In the genomic region with DNA sequence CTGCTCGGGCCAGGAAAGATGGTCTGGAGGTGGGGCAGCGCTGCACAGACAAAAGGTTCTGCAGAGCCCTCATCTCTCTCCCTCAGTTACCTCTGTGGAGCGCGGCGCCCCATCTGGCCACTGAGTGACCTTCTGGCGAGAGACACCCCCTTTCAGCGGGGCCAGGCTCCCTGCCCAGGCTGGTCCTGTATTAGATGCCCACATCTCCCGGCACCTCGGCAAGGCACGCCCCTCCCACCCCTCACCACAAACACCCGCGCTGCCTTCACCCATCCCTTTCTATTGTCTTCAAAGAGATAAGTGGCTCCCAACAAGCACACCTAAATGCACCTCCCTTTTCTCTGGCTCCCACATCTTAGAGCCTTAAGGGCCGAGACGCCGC, we compare ENCODE assay signal across 9 mouse cellular contexts.
DNase-seq lines count a peak whose midpoint lies in the region; ATAC-seq lines count a peak whose summit lies in the region.
"Had no signal": no experiment of that assay in that cellular context is flagged by ENCODE, and none has a peak within 500 bp of the region (broad histone marks: within the 10 kb centered on the region; RNA-seq: fewer than 3 reads in every experiment).

No protein-coding gene starts in this region.

- H3K27ac ChIP-seq in kidney, embryonic 16.5 days (ENCODE audit: low read length) = no peak overlapping the region
- no peak overlapping the region for H3K27ac ChIP-seq in forebrain, embryonic 11.5 days (ENCODE audit: low read depth, low read length)
- no peak overlapping the region for H3K27ac ChIP-seq in limb, embryonic 15.5 days
- no peak overlapping the region for H3K27ac ChIP-seq in stomach, embryonic 14.5 days (ENCODE audit: low read length)

- no peaks in the 10 kb centered on the region for H3K36me3 ChIP-seq in kidney, embryonic 16.5 days (ENCODE audit: insufficient read depth, low read length)
- H3K36me3 ChIP-seq in forebrain, embryonic 11.5 days (ENCODE audit: control insufficient read depth, insufficient read depth, low read length) = no peaks in the 10 kb centered on the region
- H3K36me3 ChIP-seq in limb, embryonic 15.5 days = no peaks in the 10 kb centered on the region
- no peaks in the 10 kb centered on the region for H3K36me3 ChIP-seq in stomach, embryonic 14.5 days (ENCODE audit: control insufficient read depth, insufficient read depth, low read length)

- H3K4me3 ChIP-seq in kidney, embryonic 16.5 days (ENCODE audit: low read length) = peak overlapping the region; percentile 58
- peak overlapping the region; percentile 50 for H3K4me3 ChIP-seq in forebrain, embryonic 11.5 days (ENCODE audit: low read depth, low read length)
- peak overlapping the region; percentile 49 for H3K4me3 ChIP-seq in limb, embryonic 15.5 days
- H3K4me3 ChIP-seq in stomach, embryonic 14.5 days (ENCODE audit: low read depth, low read length) = peak overlapping the region; percentile 44

- 4% methylated on average over 14 of the region's 15 CpGs for WGBS in kidney, embryonic 16.5 days
- 3% methylated on average over 15 of the region's 15 CpGs for WGBS in forebrain, embryonic 11.5 days
- WGBS in limb, embryonic 15.5 days = 2% methylated on average over 15 of the region's 15 CpGs
- WGBS in stomach, embryonic 14.5 days = 4% methylated on average over 15 of the region's 15 CpGs

- no peaks in the 10 kb centered on the region for H3K9me3 ChIP-seq in kidney, embryonic 16.5 days (ENCODE audit: low read length)
- no peaks in the 10 kb centered on the region for H3K9me3 ChIP-seq in forebrain, embryonic 11.5 days (ENCODE audit: control insufficient read depth, low read length)
- H3K9me3 ChIP-seq in limb, embryonic 15.5 days = no peaks in the 10 kb centered on the region
- no peaks in the 10 kb centered on the region for H3K9me3 ChIP-seq in stomach, embryonic 14.5 days (ENCODE audit: control insufficient read depth, low read depth, low read length)

- H3K4me1 ChIP-seq in kidney, embryonic 16.5 days (ENCODE audit: insufficient read depth, low read length) = peaks cover 16% of the 10 kb centered on the region; the same call in 1 of the 2 replicates
- H3K4me1 ChIP-seq in forebrain, embryonic 11.5 days (replicated peaks; ENCODE audit: control insufficient read depth, insufficient read depth, low read length) = 0 out of 2 replicates have a peak, but pooled peaks cover 3% of the 10 kb centered on the region
- peaks cover 17% of the 10 kb centered on the region for H3K4me1 ChIP-seq in limb, embryonic 15.5 days
- 0 out of 2 replicates have a peak, but pooled peaks cover 6% of the 10 kb centered on the region for H3K4me1 ChIP-seq in stomach, embryonic 14.5 days (ENCODE audit: control insufficient read depth, insufficient read depth, low read length)

- H3K9ac ChIP-seq in kidney, embryonic 16.5 days (replicated peaks; ENCODE audit: low read length) = peak overlapping the region; percentile 61; the same call in 1 of the 2 replicates
- peak overlapping the region; percentile 60 for H3K9ac ChIP-seq in forebrain, embryonic 11.5 days (ENCODE audit: low read length)
- H3K9ac ChIP-seq in limb, embryonic 15.5 days = peak overlapping the region; percentile 42; the same call in 1 of the 2 replicates
- no peak overlapping the region for H3K9ac ChIP-seq in stomach, embryonic 14.5 days (replicated peaks; ENCODE audit: low read depth, low read length)

- DNase-seq in kidney, adult 8-10 months = no peak
- DNase-seq in cerebellum, adult 11 months = peak; percentile 83
- DNase-seq in forebrain, embryonic 11.5 days (ENCODE audit: low spot score) = peak; percentile 72
- no peak for DNase-seq in adrenal gland, adult 18-20 months (ENCODE audit: low spot score in 2 of 2)

- peak overlapping the region; percentile 93 for H3K4me2 ChIP-seq in kidney, embryonic 16.5 days (replicated peaks; ENCODE audit: low read depth, low read length)
- peak overlapping the region; percentile 85 for H3K4me2 ChIP-seq in forebrain, embryonic 11.5 days (ENCODE audit: low read depth, low read length, severe bottlenecking)
- H3K4me2 ChIP-seq in limb, embryonic 15.5 days = peak overlapping the region; percentile 90
- H3K4me2 ChIP-seq in stomach, embryonic 14.5 days (replicated peaks; ENCODE audit: low read depth, low read length) = peak overlapping the region; percentile 91

- peaks cover 42% of the 10 kb centered on the region for H3K27me3 ChIP-seq in kidney, embryonic 16.5 days (ENCODE audit: insufficient read depth, low read length)
- H3K27me3 ChIP-seq in forebrain, embryonic 11.5 days (ENCODE audit: control insufficient read depth, insufficient read depth, low read length) = peaks cover 13% of the 10 kb centered on the region; the same call in 1 of the 2 replicates
- H3K27me3 ChIP-seq in limb, embryonic 15.5 days = peaks cover 37% of the 10 kb centered on the region
- H3K27me3 ChIP-seq in stomach, embryonic 14.5 days (ENCODE audit: control insufficient read depth, insufficient read depth, low read length) = peaks cover 9% of the 10 kb centered on the region; the same call in 1 of the 2 replicates

- ATAC-seq in kidney, embryonic 16.5 days (ENCODE audit: low FRiP score, low TSS enrichment) = peak; percentile 12; the same call in 1 of the 2 replicates
- peak; percentile 24 for ATAC-seq in forebrain, embryonic 11.5 days (replicated peaks; ENCODE audit: low FRiP score)
- 0 out of 2 replicates have a peak, but pooled peaks have one; percentile 23 for ATAC-seq in limb, embryonic 15.5 days (ENCODE audit: insufficient number of reproducible peaks, low FRiP score, low TSS enrichment, low read depth)
- ATAC-seq in stomach, embryonic 14.5 days (ENCODE audit: insufficient number of reproducible peaks, insufficient read depth, low FRiP score, low read depth) = 0 out of 2 replicates have a peak, but pooled peaks have one; percentile 33
- ATAC-seq in granulocyte monocyte progenitor cell, adult 5-6 weeks (replicated peaks; ENCODE audit: poor library complexity, severe bottlenecking) = no peak
- ATAC-seq: Patski had no signal

Comparison
In these comparisons a context has a peak if more than half of its experiments do, and no peak if none do; other contexts are left out.
1. DNase-seq: peak in cerebellum, adult 11 months (single experiment) and forebrain, embryonic 11.5 days (single experiment); none in kidney, adult 8-10 months (0 of 2) and adrenal gland, adult 18-20 months (0 of 2).
2. Peak in every context shown above with its lines, with median percentiles within 50 percentile points of each other: H3K4me2 ChIP-seq and H3K4me3 ChIP-seq.